Mouse (Mus musculus): ENCODE results near the gene Rpl21. TPM values are rescaled to one million over a fixed set of nuclear protein-coding genes. Genes with fewer than 3 reads are reported as not detected.

Gene Rpl21
- polyA plus RNA-seq, 1 experiment from 2014 or later: 520 TPM

DNA sequence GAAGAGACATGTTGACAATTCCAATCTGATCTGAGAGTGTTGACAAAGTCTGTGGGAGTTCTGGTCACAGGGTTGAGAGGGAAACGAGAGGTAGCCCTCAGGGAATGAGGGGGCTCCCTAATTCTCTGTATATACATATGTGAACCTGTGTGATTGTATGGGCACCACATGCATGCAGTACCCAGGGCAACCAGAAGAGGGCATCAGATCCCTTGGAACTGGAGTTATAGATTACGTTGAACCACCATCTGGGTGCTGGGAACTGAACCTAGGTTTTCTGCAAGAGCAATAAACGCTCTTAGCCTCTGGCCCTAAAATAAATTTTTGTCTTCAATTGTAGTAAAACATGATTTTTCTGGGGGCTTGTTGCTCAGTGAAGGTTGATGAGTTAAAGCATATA lies 23.4 kb downstream of the Rpl21 start:
- Histone ChIP-seq H3K4me3 (no peak overlapping the region), H3K9ac (no peak overlapping the region), H3K27me3 (replicated peaks) (0 out of 2 replicates have a peak, but pooled peaks cover 7% of the 10 kb centered on the region), H3K27ac (no peak overlapping the region), H3K36me3 (no peaks in the 10 kb centered on the region), H3K4me2 (no peak overlapping the region), H3K4me1 (peaks cover 10% of the 10 kb centered on the region), H3K9me3 (replicated peaks) (peaks cover 7% of the 10 kb centered on the region)
- WGBS (ENCODE audit: insufficient replicate concordance): 88% methylated on average over 3 of the region's 3 CpGs
- ATAC-seq: no peak

DNA sequence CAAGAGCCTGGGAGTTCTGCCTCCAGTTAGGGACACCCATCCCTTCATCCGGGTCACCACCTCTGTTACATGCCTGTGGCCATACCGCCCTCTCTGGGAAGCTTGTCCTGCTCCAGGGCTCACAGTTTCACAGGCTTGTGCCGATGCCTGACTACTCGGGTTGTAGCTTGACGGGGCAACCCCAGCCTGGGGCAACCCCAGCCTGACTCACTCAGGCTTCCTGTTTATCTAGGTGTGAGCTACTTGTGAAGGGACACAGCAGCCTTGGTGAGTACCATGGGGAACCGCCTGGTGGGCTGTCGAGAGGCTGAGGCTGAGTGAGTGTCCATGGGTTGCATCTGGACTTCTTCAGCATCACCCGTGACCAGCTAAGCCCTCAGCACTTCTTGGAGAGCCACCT lies 24.9 kb downstream of the Rpl21 start:
- peaks cover 7% of the 10 kb centered on the region for H3K9me3 ChIP-seq (replicated peaks)
- H3K9ac ChIP-seq: no peak overlapping the region
- no peak overlapping the region for H3K27ac ChIP-seq
- H3K4me1 ChIP-seq: peaks cover 10% of the 10 kb centered on the region
- no peak overlapping the region for H3K4me2 ChIP-seq
- WGBS (ENCODE audit: insufficient replicate concordance): 63% methylated on average over 8 of the region's 8 CpGs
- H3K27me3 ChIP-seq (replicated peaks): 0 out of 2 replicates have a peak, but pooled peaks cover 7% of the 10 kb centered on the region
- H3K36me3 ChIP-seq: no peaks in the 10 kb centered on the region
- ATAC-seq: no peak
- H3K4me3 ChIP-seq: no peak overlapping the region

DNA sequence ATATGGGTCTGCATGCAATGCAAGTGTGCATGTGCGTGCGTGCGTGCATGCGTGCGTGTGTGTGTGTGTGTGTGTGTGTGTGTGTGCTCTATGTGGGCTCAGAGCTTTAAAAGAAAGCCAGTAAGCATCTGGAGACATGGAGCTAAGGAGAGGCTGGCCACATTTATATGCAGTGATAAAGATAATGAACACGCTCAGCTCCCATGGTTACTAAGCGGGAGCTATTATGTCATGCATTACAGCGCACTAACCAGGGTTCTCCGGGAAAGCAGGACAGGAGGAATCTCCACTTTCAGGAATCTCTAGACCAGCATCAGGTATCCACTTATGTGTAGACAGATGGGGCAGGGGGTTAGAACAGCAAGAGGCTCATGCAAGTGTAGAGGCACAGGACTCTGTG lies 26.1 kb downstream of the Rpl21 start:
- H3K4me2 ChIP-seq: no peak overlapping the region
- no peaks in the 10 kb centered on the region for H3K36me3 ChIP-seq
- H3K27me3 ChIP-seq (replicated peaks): no peaks in the 10 kb centered on the region
- peaks cover 10% of the 10 kb centered on the region for H3K4me1 ChIP-seq
- 91% methylated on average over 9 of the region's 9 CpGs for WGBS (ENCODE audit: insufficient replicate concordance)
- peaks cover 7% of the 10 kb centered on the region for H3K9me3 ChIP-seq (replicated peaks)
- H3K4me3 ChIP-seq: no peak overlapping the region
- no peak overlapping the region for H3K9ac ChIP-seq
- ATAC-seq: no peak
- H3K27ac ChIP-seq: no peak overlapping the region

DNA sequence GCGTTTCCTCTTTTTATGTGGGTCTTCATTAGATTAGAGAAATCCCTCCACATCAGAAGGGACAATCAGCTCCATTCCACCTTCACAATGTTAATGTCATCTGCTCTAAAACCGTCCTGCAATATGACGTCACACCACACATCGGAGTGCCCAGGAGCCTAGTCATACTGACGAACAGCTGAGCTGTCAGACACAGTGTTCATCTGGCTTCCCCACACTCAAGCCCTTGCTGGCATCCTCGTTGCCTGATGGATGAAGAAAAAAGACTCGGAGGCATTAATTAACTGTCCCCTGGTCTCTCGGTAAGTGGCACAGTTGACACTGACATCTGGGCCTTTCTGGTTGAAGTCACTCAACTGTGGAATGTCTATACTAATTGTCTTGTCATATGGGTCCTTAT lies 26.6 kb downstream of the Rpl21 start:
- ATAC-seq: no peak
- Histone ChIP-seq H3K4me3 (no peak overlapping the region), H3K4me1 (peaks cover 10% of the 10 kb centered on the region), H3K36me3 (no peaks in the 10 kb centered on the region), H3K27ac (no peak overlapping the region), H3K9ac (no peak overlapping the region), H3K4me2 (no peak overlapping the region), H3K27me3 (replicated peaks) (no peaks in the 10 kb centered on the region), H3K9me3 (replicated peaks) (peaks cover 7% of the 10 kb centered on the region)
- WGBS (ENCODE audit: insufficient replicate concordance): 72% methylated on average over 8 of the region's 8 CpGs

DNA sequence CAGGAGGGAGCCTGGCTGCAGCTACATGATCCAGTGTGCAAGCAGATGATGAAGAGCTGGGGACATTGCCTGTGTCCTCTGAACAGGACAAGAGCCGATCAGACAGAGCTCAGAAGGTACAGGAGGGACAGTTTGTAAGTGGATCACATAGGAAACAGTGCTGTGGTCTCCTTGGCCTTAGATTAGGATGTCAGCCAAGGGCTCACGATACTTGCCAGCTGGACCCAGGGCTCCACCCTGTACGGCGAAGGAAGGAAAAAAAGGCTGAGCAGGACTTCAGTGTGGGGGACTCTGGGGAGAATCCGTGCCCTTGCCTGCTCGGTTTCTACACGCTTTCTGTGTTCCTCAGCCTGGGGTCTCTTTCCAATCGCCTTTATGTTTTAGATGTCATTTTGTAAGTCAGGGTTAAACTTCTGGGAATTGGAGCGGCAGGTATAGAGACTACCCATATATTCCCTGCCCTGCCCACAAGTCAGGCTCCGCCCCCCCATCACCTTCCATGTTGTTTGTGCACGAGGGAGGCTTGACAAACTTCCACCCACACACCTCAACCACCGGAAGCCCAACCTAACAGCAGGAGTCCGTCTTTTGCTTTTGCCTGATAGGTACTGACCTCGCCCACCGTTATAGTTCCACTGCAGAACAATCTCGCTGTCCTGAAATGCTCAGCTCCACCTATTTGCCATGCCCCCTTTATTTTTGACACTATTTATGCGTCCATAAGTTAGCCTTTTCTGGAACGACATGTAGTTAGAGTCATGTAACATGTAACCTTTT lies 27.7 kb downstream of the Rpl21 start:
- Histone ChIP-seq H3K4me2 (no peak overlapping the region), H3K4me3 (no peak overlapping the region), H3K36me3 (no peaks in the 10 kb centered on the region), H3K27me3 (replicated peaks) (no peaks in the 10 kb centered on the region), H3K27ac (no peak overlapping the region), H3K9me3 (replicated peaks) (peaks cover 7% of the 10 kb centered on the region), H3K4me1 (peaks cover 14% of the 10 kb centered on the region), H3K9ac (no peak overlapping the region)
- no peak for ATAC-seq
- WGBS (ENCODE audit: insufficient replicate concordance): 55% methylated on average over 18 of the region's 18 CpGs

DNA sequence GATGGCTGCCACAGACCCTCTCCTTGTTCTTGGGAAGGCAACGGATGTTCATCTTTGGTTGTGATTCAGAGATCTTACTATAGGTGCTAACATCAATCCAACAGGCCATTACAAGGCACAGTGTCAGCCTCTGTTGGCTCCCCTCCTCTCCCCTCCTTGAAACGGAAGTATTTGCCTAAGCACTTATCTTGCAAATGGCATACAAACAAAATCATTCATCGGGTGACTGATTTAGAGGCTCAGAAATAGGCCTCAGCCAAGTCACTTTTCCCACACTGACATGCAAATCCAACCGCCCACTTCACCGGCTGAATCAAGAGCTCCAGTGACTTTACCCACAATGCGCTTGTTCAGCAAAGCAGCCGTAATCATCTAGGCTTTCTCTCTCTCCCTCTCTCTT lies 28.9 kb downstream of the Rpl21 start:
- Histone ChIP-seq H3K9ac (no peak overlapping the region), H3K4me1 (peaks cover 25% of the 10 kb centered on the region), H3K4me3 (no peak overlapping the region), H3K27ac (no peak overlapping the region), H3K4me2 (no peak overlapping the region), H3K27me3 (replicated peaks) (no peaks in the 10 kb centered on the region), H3K36me3 (no peaks in the 10 kb centered on the region), H3K9me3 (replicated peaks) (no peaks in the 10 kb centered on the region)
- ATAC-seq: no peak
- 63% methylated on average over 7 of the region's 7 CpGs for WGBS (ENCODE audit: insufficient replicate concordance)

DNA sequence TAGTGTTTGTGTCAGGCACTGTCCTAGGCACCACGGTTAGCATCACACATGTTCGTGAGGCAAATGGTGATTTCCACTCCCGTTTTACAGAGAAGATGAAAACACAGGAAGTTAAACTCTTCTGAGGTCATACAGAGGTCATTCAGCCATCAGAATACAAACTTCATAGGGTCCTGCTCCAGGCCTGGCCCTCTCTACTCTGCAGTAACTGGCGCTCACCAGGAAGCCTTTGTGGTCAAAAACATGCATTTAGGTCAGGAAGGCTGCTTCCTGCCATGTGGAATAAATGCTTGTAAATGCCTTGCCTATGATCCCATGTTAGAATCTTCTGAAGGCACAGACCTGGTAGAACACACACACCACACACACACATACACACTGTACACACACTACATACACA lies 32.8 kb downstream of the Rpl21 start:
- peaks cover 44% of the 10 kb centered on the region for H3K4me1 ChIP-seq
- H3K27me3 ChIP-seq (replicated peaks): no peaks in the 10 kb centered on the region
- H3K36me3 ChIP-seq: no peaks in the 10 kb centered on the region
- H3K9me3 ChIP-seq (replicated peaks): peaks cover 2% of the 10 kb centered on the region; the same call in 1 of the 2 replicates
- H3K4me3 ChIP-seq: no peak overlapping the region
- no peak for ATAC-seq
- 53% methylated on average over 4 of the region's 4 CpGs for WGBS (ENCODE audit: insufficient replicate concordance)
- peak overlapping the region; percentile 61 for H3K27ac ChIP-seq
- no peak overlapping the region for H3K9ac ChIP-seq
- no peak overlapping the region for H3K4me2 ChIP-seq

DNA sequence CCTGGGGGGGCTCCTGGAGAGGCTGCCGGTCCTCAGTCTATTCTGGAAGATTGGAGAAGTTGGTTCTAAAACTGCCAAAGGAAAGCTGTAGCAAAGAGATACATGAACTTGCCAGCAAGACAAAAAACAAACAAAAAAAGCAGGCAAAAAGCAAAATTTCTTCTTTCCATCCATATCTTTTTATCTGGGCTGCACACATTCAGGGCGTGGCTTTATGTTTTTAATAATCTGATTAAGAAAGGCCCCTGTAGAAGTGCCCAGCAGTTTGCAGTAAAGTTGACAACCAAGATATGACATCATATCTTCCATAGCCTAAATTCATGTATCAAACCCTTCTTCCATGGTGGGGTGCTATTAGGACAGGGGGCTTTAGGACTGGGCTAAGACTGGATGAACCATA lies 33.6 kb downstream of the Rpl21 start:
- H3K4me2 ChIP-seq: peak overlapping the region; percentile 69
- no peaks in the 10 kb centered on the region for H3K36me3 ChIP-seq
- peaks cover 5% of the 10 kb centered on the region; the same call in 1 of the 2 replicates for H3K9me3 ChIP-seq (replicated peaks)
- H3K4me1 ChIP-seq: peaks cover 39% of the 10 kb centered on the region
- WGBS (ENCODE audit: insufficient replicate concordance): 32% methylated on average over 2 of the region's 2 CpGs
- no peaks in the 10 kb centered on the region for H3K27me3 ChIP-seq (replicated peaks)
- peak overlapping the region; percentile 75 for H3K27ac ChIP-seq
- no peak overlapping the region for H3K4me3 ChIP-seq
- H3K9ac ChIP-seq: 0 out of 2 replicates have a peak overlapping the region, but pooled peaks have one; percentile 15
- ATAC-seq: peak; percentile 73

DNA sequence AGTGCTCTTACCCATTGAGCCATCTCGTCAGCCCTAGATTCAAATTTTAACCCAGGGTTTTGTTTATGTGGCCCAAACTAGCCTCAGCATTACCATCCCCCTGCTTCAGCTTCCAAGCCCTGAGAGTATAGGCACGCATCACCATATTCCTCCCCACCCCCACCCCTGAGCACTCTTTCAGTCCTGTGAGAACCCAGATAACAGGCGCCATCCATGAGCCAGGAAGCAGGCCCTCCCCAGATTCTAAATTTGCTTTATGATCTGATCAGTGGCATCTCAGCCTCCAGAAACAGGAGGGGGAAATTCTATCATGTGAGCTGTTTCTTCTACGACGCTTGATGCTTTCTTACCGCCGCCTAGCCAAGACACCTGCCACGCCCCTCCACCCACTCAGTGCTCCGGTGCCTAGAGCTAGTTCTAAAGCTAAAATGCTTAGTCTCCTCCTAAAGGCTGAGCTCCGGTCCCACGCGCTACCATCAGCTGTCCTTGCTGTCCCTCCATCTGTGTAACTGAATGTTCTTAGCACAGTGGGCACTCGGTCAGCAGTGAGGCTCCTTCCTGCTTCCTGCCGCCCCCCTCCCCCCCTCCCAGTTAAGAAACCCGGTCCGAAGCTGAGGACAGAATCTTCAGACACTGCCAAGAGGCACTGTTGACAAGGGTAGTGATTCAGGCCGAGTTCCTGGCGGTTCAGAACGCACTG lies 34.7 kb downstream of the Rpl21 start:
- 4% methylated on average over 19 of the region's 19 CpGs for WGBS (ENCODE audit: insufficient replicate concordance)
- Histone ChIP-seq H3K4me3 (peak overlapping the region; percentile 30), H3K4me2 (peak overlapping the region; percentile 69), H3K27ac (peak overlapping the region; percentile 75), H3K9ac (peak overlapping the region; percentile 58), H3K36me3 (no peaks in the 10 kb centered on the region), H3K27me3 (replicated peaks) (peaks cover 9% of the 10 kb centered on the region), H3K4me1 (peaks cover 39% of the 10 kb centered on the region), H3K9me3 (replicated peaks) (peaks cover 5% of the 10 kb centered on the region; the same call in 1 of the 2 replicates)
- ATAC-seq: peak; percentile 84

DNA sequence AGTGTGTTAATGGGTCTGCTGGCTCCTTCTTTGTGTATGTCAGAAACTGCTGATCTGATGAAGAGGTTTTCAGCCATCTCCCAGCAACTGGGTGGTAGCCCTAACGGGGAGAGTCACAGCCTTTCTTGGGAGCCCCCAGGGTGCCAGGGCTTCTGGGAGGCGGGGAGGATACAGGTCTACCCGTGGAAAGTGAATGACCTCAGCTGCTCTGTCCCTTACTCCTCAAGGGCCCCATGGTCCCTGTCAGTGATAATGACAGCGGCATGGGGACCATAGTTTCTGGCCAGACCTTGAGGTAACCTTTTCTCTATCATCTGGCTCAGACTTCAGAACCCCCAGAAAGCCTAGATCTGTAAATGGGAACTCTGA lies 35.2 kb downstream of the Rpl21 start:
- peaks cover 39% of the 10 kb centered on the region for H3K4me1 ChIP-seq
- peak overlapping the region; percentile 75 for H3K27ac ChIP-seq
- H3K9me3 ChIP-seq (replicated peaks): peaks cover 5% of the 10 kb centered on the region; the same call in 1 of the 2 replicates
- WGBS (ENCODE audit: insufficient replicate concordance): 9% methylated on average over 4 of the region's 4 CpGs
- peaks cover 13% of the 10 kb centered on the region for H3K27me3 ChIP-seq (replicated peaks)
- peak overlapping the region; percentile 69 for H3K4me2 ChIP-seq
- H3K9ac ChIP-seq: peak overlapping the region; percentile 58
- peak; percentile 8; the same call in 1 of the 2 replicates for ATAC-seq
- peak overlapping the region; percentile 30; the same call in 1 of the 2 replicates for H3K4me3 ChIP-seq
- no peaks in the 10 kb centered on the region for H3K36me3 ChIP-seq

DNA sequence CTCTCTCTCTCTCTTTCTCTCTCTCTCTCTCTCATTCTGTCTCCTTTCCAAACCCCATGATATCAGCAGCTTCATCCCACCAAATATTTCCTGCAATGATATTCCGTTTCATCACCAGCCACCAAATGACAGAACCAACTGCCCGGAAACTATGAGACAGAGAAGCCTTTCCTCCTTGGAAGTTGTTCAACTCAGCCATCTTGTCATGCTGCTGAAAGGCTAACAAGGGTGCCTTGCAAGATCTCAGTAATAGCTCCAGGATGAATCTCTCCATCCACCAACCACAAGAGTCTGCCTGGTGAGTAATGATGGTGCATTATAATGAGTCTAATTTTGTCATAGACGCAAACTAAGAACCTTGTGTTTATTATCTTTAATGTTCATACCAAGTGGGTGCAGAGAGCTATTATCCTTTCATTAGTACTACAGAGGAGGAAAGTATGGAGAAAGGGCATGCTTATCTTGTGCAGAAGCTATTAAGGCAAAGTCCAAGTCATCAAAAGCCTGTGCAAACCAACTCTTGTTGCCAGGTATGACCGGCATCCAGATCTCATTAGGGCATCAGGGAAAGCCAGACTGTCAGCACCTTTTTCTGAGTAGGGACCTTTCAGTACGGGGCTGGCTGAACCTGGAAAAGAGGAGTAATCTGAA lies 40.4 kb downstream of the Rpl21 start:
- Histone ChIP-seq H3K4me1 (peaks cover 11% of the 10 kb centered on the region), H3K27ac (no peak overlapping the region), H3K36me3 (no peaks in the 10 kb centered on the region), H3K27me3 (replicated peaks) (peaks cover 23% of the 10 kb centered on the region), H3K4me2 (no peak overlapping the region), H3K9ac (no peak overlapping the region), H3K4me3 (no peak overlapping the region), H3K9me3 (replicated peaks) (peaks cover 5% of the 10 kb centered on the region; the same call in 1 of the 2 replicates)
- 73% methylated on average over 5 of the region's 5 CpGs for WGBS (ENCODE audit: insufficient replicate concordance)
- ATAC-seq: no peak

DNA sequence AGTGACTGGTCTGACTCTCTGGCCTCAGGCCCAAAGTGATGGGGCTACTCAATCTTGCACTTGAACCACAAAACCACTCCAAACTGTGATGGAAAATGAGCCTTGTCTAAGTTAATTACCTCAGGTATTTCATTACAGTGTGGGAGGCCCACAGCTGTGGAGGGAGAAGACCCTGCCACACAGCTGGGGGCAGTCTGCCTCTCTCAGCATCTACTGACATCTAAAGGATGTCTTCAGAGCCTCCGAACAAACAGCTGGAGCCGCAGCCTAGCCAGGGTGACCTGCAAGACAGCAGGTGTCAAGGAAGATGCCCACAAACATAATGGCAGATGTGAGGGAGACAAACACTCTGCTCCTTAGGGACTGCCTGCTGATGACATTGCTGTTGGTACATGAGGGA lies 43.3 kb downstream of the Rpl21 start:
- peaks cover 4% of the 10 kb centered on the region for H3K4me1 ChIP-seq
- H3K4me3 ChIP-seq: no peak overlapping the region
- H3K27me3 ChIP-seq (replicated peaks): peaks cover 32% of the 10 kb centered on the region
- WGBS (ENCODE audit: insufficient replicate concordance): 76% methylated on average over 2 of the region's 2 CpGs
- ATAC-seq: no peak
- no peaks in the 10 kb centered on the region for H3K9me3 ChIP-seq (replicated peaks)
- no peak overlapping the region for H3K27ac ChIP-seq
- no peak overlapping the region for H3K9ac ChIP-seq
- H3K4me2 ChIP-seq: no peak overlapping the region
- H3K36me3 ChIP-seq: no peaks in the 10 kb centered on the region

All from liver, embryonic 12.5 days (tissue).